Mouse (Mus musculus) C2C12 (cell line): ENCODE results near the gene Cd69.

Experiments used
- CTCF ChIP-seq: IDR thresholded peaks from one replicate; pipeline ENCODE4 v1.5.1; 2011; ENCODE audit not compliant: control insufficient read depth, insufficient read depth, insufficient read length
- MAX ChIP-seq: IDR thresholded peaks from one replicate; pipeline ENCODE4 v1.6.1; 2011; ENCODE audit warnings: mild to moderate bottlenecking, control low read depth
- MYOG ChIP-seq: IDR thresholded peaks from one replicate; pipeline ENCODE4 v1.6.1; 2011; ENCODE audit not compliant: control insufficient read depth, insufficient read length; ENCODE audit errors: extremely low read depth

- TF ChIP-seq MAX (no peak), CTCF (no peak), MYOG (no peak)
Observed at GRCm38 (mm10) chr6:129222188-129222800, 52.9 kb downstream of the Cd69 start.
